Mouse (Mus musculus) bone marrow macrophage, adult 2 months (primary cell): ENCODE measurements at regions not wholly inside any gene's neighbourhood (a gene's known extent, or its start where the extent isn't known, plus 50 kb on each side); places are given as distances from the start of the nearest gene placed in this dataset.

Source experiments
- CTCF ChIP-seq: IDR thresholded peaks from 2 replicates; pipeline ENCODE4 v1.5.1; 2012; ENCODE audit warnings: low read depth, mild to moderate bottlenecking, low read length, moderate library complexity
- POLR2A ChIP-seq: IDR thresholded peaks from 2 replicates; pipeline ENCODE4 v1.6.1; 2012; ENCODE audit warnings: mild to moderate bottlenecking, low read depth, low read length, borderline replicate concordance

DNA sequence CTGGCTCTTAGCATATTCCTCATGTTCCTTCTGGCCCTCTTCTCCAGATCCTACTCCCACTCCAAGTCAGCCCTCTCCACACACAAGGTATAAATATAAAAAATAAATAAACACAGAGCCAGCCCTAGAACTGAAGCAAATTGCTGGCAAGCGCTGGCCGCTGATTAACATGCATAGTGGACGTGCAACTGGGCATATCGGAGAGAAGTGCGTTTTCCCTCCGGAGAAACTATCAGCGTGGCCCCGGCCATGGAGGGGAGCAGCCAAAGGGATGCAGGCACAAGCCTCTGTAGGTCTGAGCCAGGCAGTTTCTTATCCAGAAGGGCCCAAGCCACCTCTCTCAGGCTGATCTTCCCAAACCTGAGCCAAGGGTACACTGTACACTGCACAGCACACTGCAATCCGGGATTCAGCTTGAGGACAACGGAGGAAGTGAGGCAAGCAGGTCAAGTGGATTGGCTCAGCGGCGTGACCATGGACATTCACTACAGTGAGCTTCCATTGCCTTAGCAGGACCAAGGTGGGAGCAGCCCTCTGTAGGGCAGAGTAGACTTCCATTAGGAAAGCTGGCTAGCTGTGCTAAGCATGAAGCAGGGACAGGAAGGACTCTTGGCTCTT, 131.3 kb upstream of the Pja1 start:
- TF ChIP-seq CTCF: no peak
- TF ChIP-seq POLR2A: no peak
